Comparison of ENCODE assay signal across 15 mouse cellular contexts in the genomic region with DNA sequence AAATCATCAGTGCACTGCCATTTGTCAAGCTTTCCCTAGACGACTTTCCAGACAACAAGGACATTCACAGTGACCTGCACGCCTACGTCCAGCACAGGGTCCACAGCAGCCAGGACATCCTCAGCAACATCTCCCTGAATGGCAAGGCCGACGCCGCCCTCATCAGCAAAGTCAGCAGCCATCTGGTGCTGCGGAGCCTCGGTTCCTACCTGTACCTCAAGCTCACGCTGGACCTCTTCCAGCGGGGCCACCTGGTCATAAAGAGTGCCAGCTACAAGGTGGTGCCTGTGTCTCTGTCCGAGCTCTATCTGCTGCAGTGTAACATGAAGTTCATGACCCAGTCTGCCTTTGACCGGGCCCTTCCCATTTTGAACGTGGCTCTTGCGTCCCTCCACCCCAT.
DNase-seq lines count a peak whose midpoint lies in the region; ATAC-seq lines count a peak whose summit lies in the region.
"Had no signal": no experiment of that assay in that cellular context is flagged by ENCODE, and none has a peak within 500 bp of the region (broad histone marks: within the 10 kb centered on the region; RNA-seq: fewer than 3 reads in every experiment).

No protein-coding gene starts in this region.

- H3K36me3 ChIP-seq in hindbrain, embryonic 12.5 days, result no peaks in the 10 kb centered on the region
- H3K36me3 ChIP-seq in hindbrain, embryonic 13.5 days, result peaks cover 8% of the 10 kb centered on the region; the same call in 1 of the 2 replicates

- no peak overlapping the region for H3K4me2 ChIP-seq in hindbrain, embryonic 12.5 days (replicated peaks)
- H3K4me2 ChIP-seq in hindbrain, embryonic 13.5 days, result no peak overlapping the region
- H3K4me2 ChIP-seq: heart, embryonic 15.5 days; kidney, embryonic 15.5 days; stomach, embryonic 15.5 days had no signal

- peak overlapping the region; percentile 30; the same call in 1 of the 2 replicates for H3K27ac ChIP-seq in hindbrain, embryonic 12.5 days
- H3K27ac ChIP-seq in hindbrain, embryonic 13.5 days, result no peak overlapping the region
- H3K27ac ChIP-seq: heart, embryonic 15.5 days; kidney, embryonic 15.5 days; macrophage; stomach, embryonic 15.5 days had no signal

- no peak overlapping the region for H3K4me3 ChIP-seq in hindbrain, embryonic 12.5 days
- H3K4me3 ChIP-seq in hindbrain, embryonic 13.5 days, result no peak overlapping the region
- H3K4me3 ChIP-seq: heart, embryonic 15.5 days; kidney, embryonic 15.5 days; stomach, embryonic 15.5 days had no signal

- H3K4me1 ChIP-seq in hindbrain, embryonic 12.5 days, result 0 out of 2 replicates have a peak, but pooled peaks cover 2% of the 10 kb centered on the region
- H3K4me1 ChIP-seq in hindbrain, embryonic 13.5 days (replicated peaks), result peaks cover 7% of the 10 kb centered on the region
- H3K4me1 ChIP-seq: stomach, embryonic 15.5 days had no signal

- H3K9ac ChIP-seq in hindbrain, embryonic 12.5 days, result no peak overlapping the region
- no peak overlapping the region for H3K9ac ChIP-seq in hindbrain, embryonic 13.5 days
- H3K9ac ChIP-seq: heart, embryonic 15.5 days; kidney, embryonic 15.5 days; stomach, embryonic 15.5 days had no signal

- H3K27me3 ChIP-seq in hindbrain, embryonic 12.5 days, result no peaks in the 10 kb centered on the region
- H3K27me3 ChIP-seq in hindbrain, embryonic 13.5 days, result no peaks in the 10 kb centered on the region
- H3K27me3 ChIP-seq: heart, embryonic 15.5 days; kidney, embryonic 15.5 days; stomach, embryonic 15.5 days had no signal

- H3K9me3 ChIP-seq in hindbrain, embryonic 12.5 days (replicated peaks), result no peaks in the 10 kb centered on the region
- H3K9me3 ChIP-seq in hindbrain, embryonic 13.5 days, result no peaks in the 10 kb centered on the region
- H3K9me3 ChIP-seq: heart, embryonic 15.5 days; kidney, embryonic 15.5 days; stomach, embryonic 15.5 days had no signal

- WGBS in hindbrain, embryonic 12.5 days, result 82% methylated on average over 14 of the region's 14 CpGs
- WGBS in hindbrain, embryonic 13.5 days, result 76% methylated on average over 14 of the region's 14 CpGs

- peak; percentile 95 for DNase-seq in brain, adult 2 months (ENCODE audit: low read depth, low spot score)
- DNase-seq in cerebellum, adult 11 months, result peak; percentile 86
- peak; percentile 92 to 94 for DNase-seq in cerebellum, postnatal 25 days
- DNase-seq in retina, postnatal 1 day, result no peak
- DNase-seq in spleen, adult 18-20 months, result no peak
- DNase-seq: adrenal gland, postnatal 25 days; lung, adult 18-20 months; right cerebral cortex, adult 18-20 months; thymus, postnatal 14 days had no signal

- no peak for ATAC-seq in hindbrain, embryonic 12.5 days (ENCODE audit: low FRiP score)
- no peak for ATAC-seq in hindbrain, embryonic 13.5 days (ENCODE audit: low FRiP score)

Comparison
In these comparisons a context has a peak if more than half of its experiments do, and no peak if none do; other contexts are left out.
1. DNase-seq: peak in brain, adult 2 months (single experiment), cerebellum, adult 11 months (single experiment) and cerebellum, postnatal 25 days (2 of 2); none in retina, postnatal 1 day (single experiment) and spleen, adult 18-20 months (0 of 2).